Mouse (Mus musculus): ENCODE measurements around the gene Ubald2.

DNA sequence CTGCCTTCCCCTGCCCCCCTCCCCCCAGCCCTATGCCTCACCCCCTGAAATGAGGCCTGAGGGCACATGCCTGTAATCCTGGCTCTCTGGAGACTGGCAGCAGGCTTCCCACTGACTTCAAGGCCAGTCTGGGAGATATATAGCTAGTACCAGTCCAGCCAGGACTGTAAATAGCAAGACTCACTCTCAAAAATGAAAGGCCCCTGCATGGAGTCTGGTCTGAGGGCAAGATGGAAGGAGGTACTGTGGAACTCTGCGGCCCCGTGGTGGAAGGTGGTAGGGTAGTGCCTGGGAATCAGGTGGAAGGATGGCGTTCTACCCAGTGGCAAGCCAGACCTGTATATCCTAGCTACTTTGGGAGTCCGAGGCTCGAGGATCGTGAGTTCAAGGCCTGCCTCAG lies 10.0 kb downstream of the Ubald2 start:
- TF ChIP-seq CTCF (IDR thresholded peaks at IDR 0.05; ENCODE audit: low read depth) = no peak
- TF ChIP-seq EP300 (IDR thresholded peaks at IDR 0.05; ENCODE audit: low read depth) = no peak
